Mouse (Mus musculus) embryonic facial prominence, embryonic 14.5 days (tissue): ENCODE measurements around the gene Nox3. TPM values are rescaled to one million over a fixed set of nuclear protein-coding genes. Genes with fewer than 3 reads are reported as not detected.

Experiments used
- ATAC-seq: fragments of 200-750 bp; cut with Nextera tagmentation; 2 replicates; pipeline ENCODE4 v1.8.0; 2017; ENCODE audit warnings: low read depth, moderate number of reproducible peaks, moderate TSS enrichment
- DNase-seq: peaks from one replicate; pipeline ENCODE4 v3.0.0-alpha.2; 2015; ENCODE audit warnings: low spot score
- H3K27ac ChIP-seq: fragments of 300-500 bp; sonication (generic); replicated peaks from 2 replicates; pipeline ENCODE4 v1.5.1; 2014; ENCODE audit warnings: low read depth, mild to moderate bottlenecking, low read length, moderate library complexity
- H3K27me3 ChIP-seq: fragments of 300-500 bp; sonication (generic); replicated peaks from 2 replicates; pipeline ENCODE4 v1.6.1; 2014; ENCODE audit warnings: low read length; ENCODE audit not compliant: control insufficient read depth, insufficient read depth
- H3K36me3 ChIP-seq: fragments of 300-500 bp; sonication (generic); 2 replicates; pipeline ENCODE4 v1.6.1; 2014; ENCODE audit warnings: low read length, mixed read lengths; ENCODE audit not compliant: control insufficient read depth, insufficient read depth
- H3K4me1 ChIP-seq: fragments of 300-500 bp; sonication (generic); 2 replicates; pipeline ENCODE4 v1.6.1; 2014; ENCODE audit warnings: antibody characterized with exemption, low read length; ENCODE audit not compliant: control insufficient read depth, insufficient read depth
- H3K4me2 ChIP-seq: fragments of 300-500 bp; sonication (generic); 2 replicates; pipeline ENCODE4 v1.6.1; 2014; ENCODE audit warnings: low read depth, mild to moderate bottlenecking, low read length, moderate library complexity, mixed read lengths
- H3K4me3 ChIP-seq: fragments of 300-500 bp; sonication (generic); 2 replicates; pipeline ENCODE4 v1.5.1; 2014; ENCODE audit warnings: low read depth, mild to moderate bottlenecking, low read length
- H3K9ac ChIP-seq: fragments of 300-500 bp; sonication (generic); 2 replicates; pipeline ENCODE4 v1.6.1; 2014; ENCODE audit warnings: low read depth, mild to moderate bottlenecking, low read length, moderate library complexity, mixed read lengths
- H3K9me3 ChIP-seq: fragments of 300-500 bp; sonication (generic); 2 replicates; pipeline ENCODE4 v1.6.1; 2016; ENCODE audit warnings: low read length; ENCODE audit not compliant: control insufficient read depth
- WGBS: fragments of 180-500 bp; shearing (Covaris S2); extraction: QIAGEN DNeasy Blood & Tissue Kit; methylation state at CpG from one replicate; pipeline ENCODE4 v1.1.7; 2014; 5-methylcytosine and 5-hydroxymethylcytosine counted together
- polyA plus RNA-seq: library from polyadenylated mRNA; unstranded; fragments of >200 nt; fragmentation: Nextera tagmentation; extraction: Ambion mirVana; gene quantifications from 2 replicates; pipeline ENCODE4 v1.2.1, GENCODE M21; 2014

Nox3 gene
- polyA plus RNA-seq, 1 experiment from 2014 or later: 0.18 TPM

GRCm38 (mm10) chr17:3597130-3597529 lies 98.9 kb downstream of the Nox3 start:
- H3K4me3 ChIP-seq: no peak overlapping the region
- H3K27ac ChIP-seq: 0 out of 2 replicates have a peak overlapping the region, but pooled peaks have one; percentile 29
- DNase-seq (peak; percentile 59), ATAC-seq (peak; percentile 30; the same call in 1 of the 2 replicates)
- no peaks in the 10 kb centered on the region for H3K9me3 ChIP-seq
- no peaks in the 10 kb centered on the region; the same call in 1 of the 2 replicates for H3K4me1 ChIP-seq
- no peak overlapping the region for H3K4me2 ChIP-seq
- 53% methylated on average over 1 of the region's 1 CpGs for WGBS
- no peak overlapping the region for H3K9ac ChIP-seq
- no peaks in the 10 kb centered on the region for H3K36me3 ChIP-seq
- no peaks in the 10 kb centered on the region for H3K27me3 ChIP-seq

Other genes with a start within 250 kb of the Nox3 start
- 0.38 and 0.45 TPM in 2 replicates for gene Cldn20, start 163.7 kb downstream of the Nox3 start, polyA plus RNA-seq
- 16.5 and 17.0 TPM in 2 replicates for gene Tfb1m, start 138.5 kb downstream of the Nox3 start, polyA plus RNA-seq